17 mouse cellular contexts compared by ENCODE assay signal in genomic region chr16:24090981-24091380, GRCm38 (mm10).
"Had no signal": no experiment of that assay in that cellular context is flagged by ENCODE, and none has a peak within 500 bp of the region (broad histone marks: within the 10 kb centered on the region; RNA-seq: fewer than 3 reads in every experiment).

No protein-coding gene starts in this region.

- H3K27ac ChIP-seq: midbrain, embryonic 10.5 days; midbrain, embryonic 12.5 days; neural tube, embryonic 13.5 days; neural tube, embryonic 15.5 days had no signal

- H3K27me3 ChIP-seq: midbrain, embryonic 12.5 days; neural tube, embryonic 13.5 days; neural tube, embryonic 15.5 days had no signal

- H3K4me3 ChIP-seq: midbrain, embryonic 10.5 days; midbrain, embryonic 12.5 days; myocyte; neural tube, embryonic 13.5 days; neural tube, embryonic 15.5 days had no signal

- H3K9me3 ChIP-seq: midbrain, embryonic 10.5 days; midbrain, embryonic 12.5 days; neural tube, embryonic 13.5 days; neural tube, embryonic 15.5 days had no signal

- H3K4me1 ChIP-seq: midbrain, embryonic 10.5 days; midbrain, embryonic 12.5 days; neural tube, embryonic 13.5 days; neural tube, embryonic 15.5 days had no signal

- H3K9ac ChIP-seq: lung, embryonic 14.5 days; midbrain, embryonic 12.5 days; neural tube, embryonic 13.5 days; neural tube, embryonic 15.5 days had no signal

- DNase-seq: lung, embryonic 14.5 days; lung, postnatal 10 days; midbrain, embryonic 14.5 days; retina, postnatal 1 day; right cerebral cortex, adult 18-20 months; right cerebral cortex, postnatal 25 days; right cerebral cortex, postnatal 4 days; spleen, adult 18-20 months; thymus, adult 18-20 months; thymus, postnatal 14 days; thymus, postnatal 36 days had no signal

- ATAC-seq: midbrain, embryonic 16.5 days had no signal

- H3K36me3 ChIP-seq: midbrain, embryonic 10.5 days; midbrain, embryonic 12.5 days; neural tube, embryonic 13.5 days; neural tube, embryonic 15.5 days had no signal

- H3K4me2 ChIP-seq: lung, embryonic 14.5 days; midbrain, embryonic 12.5 days; neural tube, embryonic 13.5 days; neural tube, embryonic 15.5 days had no signal
